Mouse (Mus musculus): ENCODE data around the gene Klc4. TPM values are rescaled to one million over a fixed set of nuclear protein-coding genes. Genes with fewer than 3 reads are reported as not detected.

Gene Klc4
- polyA plus RNA-seq, 2 experiments = 3.4 to 5.2 TPM

- no peak for DNase-seq (ENCODE audit: low read depth in 3 of 3, low spot score in 3 of 3)
- TF ChIP-seq EP300 (IDR thresholded peaks at IDR 0.05; ENCODE audit: low read depth) = no peak
- no peak for TF ChIP-seq CTCF (IDR thresholded peaks at IDR 0.05; ENCODE audit: low read depth)
- Histone ChIP-seq H3K9ac (replicated peaks) (no peak overlapping the region), H3K9me3 (ENCODE audit: control insufficient read depth, low read length) (no peaks in the 10 kb centered on the region), H3K4me2 (ENCODE audit: low read depth) (no peak overlapping the region), H3K36me3 (replicated peaks; ENCODE audit: control insufficient read depth, insufficient read depth, low read depth) (no peaks in the 10 kb centered on the region), H3K27ac (no peak overlapping the region), H3K27me3 (ENCODE audit: control insufficient read depth, insufficient read depth, low read length) (no peaks in the 10 kb centered on the region), H3K4me1 (replicated peaks; ENCODE audit: control insufficient read depth in 2 of 2, insufficient read depth in 2 of 2, low read length in 1 of 2) (peaks cover 4 to 26% of the 10 kb centered on the region in 2 experiments; a peak in 3 of 4 replicates), H3K4me3 (ENCODE audit: insufficient read depth in 1 of 2, low read depth in 2 of 2, low read length in 2 of 2) (no peak overlapping the region)
- ATAC-seq (ENCODE audit: insufficient read depth) = no peak
- 66% methylated on average over 12 of the region's 12 CpGs for WGBS (ENCODE audit: insufficient replicate concordance)
Measured at GRCm38 (mm10) chr17:46617799-46618198, 28.0 kb downstream of the Klc4 start.

GRCm38 (mm10) chr17:46613229-46613628, 32.6 kb downstream of the Klc4 start:
- Histone ChIP-seq H3K4me1 (replicated peaks; ENCODE audit: control insufficient read depth in 2 of 2, insufficient read depth in 2 of 2, low read length in 1 of 2) (peaks cover 0 to 6% of the 10 kb centered on the region in 2 experiments; a peak in 2 of 4 replicates), H3K27ac (no peak overlapping the region), H3K9me3 (ENCODE audit: control insufficient read depth, low read length) (no peaks in the 10 kb centered on the region), H3K4me2 (ENCODE audit: low read depth) (no peak overlapping the region), H3K27me3 (ENCODE audit: control insufficient read depth, insufficient read depth, low read length) (no peaks in the 10 kb centered on the region), H3K9ac (replicated peaks) (no peak overlapping the region), H3K36me3 (replicated peaks; ENCODE audit: control insufficient read depth, insufficient read depth, low read depth) (no peaks in the 10 kb centered on the region), H3K4me3 (ENCODE audit: insufficient read depth in 1 of 2, low read depth in 2 of 2, low read length in 2 of 2) (no peak overlapping the region)
- ATAC-seq (ENCODE audit: insufficient read depth) = no peak
- no peak for TF ChIP-seq EP300 (IDR thresholded peaks at IDR 0.05; ENCODE audit: low read depth)
- no peak for TF ChIP-seq CTCF (IDR thresholded peaks at IDR 0.05; ENCODE audit: low read depth)
- no peak for DNase-seq (ENCODE audit: low read depth in 3 of 3, low spot score in 3 of 3)
- 50% methylated on average over 3 of the region's 3 CpGs for WGBS (ENCODE audit: insufficient replicate concordance)

- no peak overlapping the region for H3K4me2 ChIP-seq (ENCODE audit: low read depth)
- no peak for DNase-seq (ENCODE audit: low read depth in 3 of 3, low spot score in 3 of 3)
- no peak for TF ChIP-seq CTCF (IDR thresholded peaks at IDR 0.05; ENCODE audit: low read depth)
Measured at GRCm38 (mm10) chr17:46612820-46613219, 33.0 kb downstream of the Klc4 start.

GRCm38 (mm10) chr17:46612189-46612588, 33.6 kb downstream of the Klc4 start:
- no peak for TF ChIP-seq EP300 (IDR thresholded peaks at IDR 0.05; ENCODE audit: low read depth)
- TF ChIP-seq CTCF (IDR thresholded peaks at IDR 0.05; ENCODE audit: low read depth) = no peak
- DNase-seq (ENCODE audit: low read depth in 3 of 3, low spot score in 3 of 3) (no peak), ATAC-seq (ENCODE audit: insufficient read depth) (no peak)
- peaks cover 0 to 1% of the 10 kb centered on the region in 2 experiments; a peak in 1 of 4 replicates for H3K4me1 ChIP-seq (replicated peaks; ENCODE audit: control insufficient read depth in 2 of 2, insufficient read depth in 2 of 2, low read length in 1 of 2)
- no peak overlapping the region for H3K4me3 ChIP-seq (ENCODE audit: insufficient read depth in 1 of 2, low read depth in 2 of 2, low read length in 2 of 2)
- H3K9ac ChIP-seq (replicated peaks) = no peak overlapping the region
- 48% methylated on average over 2 of the region's 2 CpGs for WGBS (ENCODE audit: insufficient replicate concordance)
- H3K27ac ChIP-seq = no peak overlapping the region
- H3K36me3 ChIP-seq (replicated peaks; ENCODE audit: control insufficient read depth, insufficient read depth, low read depth) = no peaks in the 10 kb centered on the region
- no peaks in the 10 kb centered on the region for H3K9me3 ChIP-seq (ENCODE audit: control insufficient read depth, low read length)
- H3K27me3 ChIP-seq (ENCODE audit: control insufficient read depth, insufficient read depth, low read length) = no peaks in the 10 kb centered on the region
- H3K4me2 ChIP-seq (ENCODE audit: low read depth) = no peak overlapping the region

More at GRCm38 (mm10) chr17:46612820-46613219, 33.0 kb downstream of the Klc4 start:
- H3K4me3 ChIP-seq (ENCODE audit: insufficient read depth in 1 of 2, low read depth in 2 of 2, low read length in 2 of 2) = no peak overlapping the region
- H3K27ac ChIP-seq = no peak overlapping the region
- H3K9ac ChIP-seq (replicated peaks) = no peak overlapping the region
- ATAC-seq (ENCODE audit: insufficient read depth) = no peak
- H3K36me3 ChIP-seq (replicated peaks; ENCODE audit: control insufficient read depth, insufficient read depth, low read depth) = no peaks in the 10 kb centered on the region
- peaks cover 0 to 6% of the 10 kb centered on the region in 2 experiments; a peak in 2 of 4 replicates for H3K4me1 ChIP-seq (replicated peaks; ENCODE audit: control insufficient read depth in 2 of 2, insufficient read depth in 2 of 2, low read length in 1 of 2)
- H3K9me3 ChIP-seq (ENCODE audit: control insufficient read depth, low read length) = no peaks in the 10 kb centered on the region
- H3K27me3 ChIP-seq (ENCODE audit: control insufficient read depth, insufficient read depth, low read length) = no peaks in the 10 kb centered on the region
- WGBS (ENCODE audit: insufficient replicate concordance) = 38% methylated on average over 4 of the region's 4 CpGs

GRCm38 (mm10) chr17:46611316-46611715, 34.5 kb downstream of the Klc4 start:
- Histone ChIP-seq H3K27ac (no peak overlapping the region), H3K36me3 (replicated peaks; ENCODE audit: control insufficient read depth, insufficient read depth, low read depth) (no peaks in the 10 kb centered on the region), H3K27me3 (ENCODE audit: control insufficient read depth, insufficient read depth, low read length) (no peaks in the 10 kb centered on the region), H3K9ac (replicated peaks) (no peak overlapping the region), H3K4me3 (ENCODE audit: insufficient read depth in 1 of 2, low read depth in 2 of 2, low read length in 2 of 2) (no peak overlapping the region), H3K4me1 (replicated peaks; ENCODE audit: control insufficient read depth in 2 of 2, insufficient read depth in 2 of 2, low read length in 1 of 2) (peaks cover 0 to 1% of the 10 kb centered on the region in 2 experiments; a peak in 1 of 4 replicates), H3K4me2 (ENCODE audit: low read depth) (no peak overlapping the region), H3K9me3 (ENCODE audit: control insufficient read depth, low read length) (no peaks in the 10 kb centered on the region)
- no peak for ATAC-seq (ENCODE audit: insufficient read depth)
- no peak for TF ChIP-seq CTCF (IDR thresholded peaks at IDR 0.05; ENCODE audit: low read depth)
- no peak for TF ChIP-seq EP300 (IDR thresholded peaks at IDR 0.05; ENCODE audit: low read depth)
- DNase-seq (ENCODE audit: low read depth in 3 of 3, low spot score in 3 of 3) = no peak
- 74% methylated on average over 6 of the region's 6 CpGs for WGBS (ENCODE audit: insufficient replicate concordance)
